Mouse (Mus musculus) lung, postnatal 0 days (tissue): ENCODE measurements at regions not wholly inside any gene's neighbourhood (a gene's known extent, or its start where the extent isn't known, plus 50 kb on each side); places are given as distances from the start of the nearest gene placed in this dataset.
"Not testable (repeated sequence)": the region's sequence is repeated elsewhere in the genome, so short reads cannot be mapped to it uniquely, and the experiment has no call there.

Source experiments
- ATAC-seq: fragments of 200-750 bp; cut with Nextera tagmentation; 2 replicates; pipeline ENCODE4 v1.8.0; 2017; ENCODE audit warnings: moderate library complexity
- DNase-seq: peaks from one replicate; pipeline ENCODE4 v3.0.0-alpha.2; 2016; ENCODE audit warnings: low spot score
- H3K27ac ChIP-seq: fragments of 300-500 bp; sonication (generic); 2 replicates; pipeline ENCODE4 v1.5.1; 2014; ENCODE audit warnings: antibody characterized with exemption, mild to moderate bottlenecking, low read length, mixed read lengths
- H3K27me3 ChIP-seq: fragments of 300-500 bp; sonication (generic); replicated peaks from 2 replicates; pipeline ENCODE4 v1.6.1; 2014; ENCODE audit warnings: low read length, mixed read lengths; ENCODE audit not compliant: insufficient read depth
- H3K36me3 ChIP-seq: fragments of 300-500 bp; sonication (generic); 2 replicates; pipeline ENCODE4 v1.6.1; 2014; ENCODE audit warnings: low read length, mixed read lengths; ENCODE audit not compliant: insufficient read depth
- H3K4me1 ChIP-seq: fragments of 300-500 bp; sonication (generic); 2 replicates; pipeline ENCODE4 v1.6.1; 2014; ENCODE audit warnings: antibody characterized with exemption, low read depth, low read length, mixed read lengths; ENCODE audit not compliant: insufficient read depth
- H3K4me2 ChIP-seq: fragments of 300-500 bp; sonication (generic); replicated peaks from 2 replicates; pipeline ENCODE4 v1.6.1; 2014; ENCODE audit warnings: low read depth, mild to moderate bottlenecking, low read length, moderate library complexity, mixed read lengths
- H3K4me3 ChIP-seq: fragments of 300-500 bp; sonication (generic); 2 replicates; pipeline ENCODE4 v1.5.1; 2014; ENCODE audit warnings: low read depth, low read length
- H3K9ac ChIP-seq: fragments of 300-500 bp; sonication (generic); replicated peaks from 2 replicates; pipeline ENCODE4 v1.6.1; 2014; ENCODE audit warnings: low read depth, mild to moderate bottlenecking
- H3K9me3 ChIP-seq: fragments of 300-500 bp; sonication (generic); 2 replicates; pipeline ENCODE4 v1.6.1; 2016; ENCODE audit warnings: low read length, mixed read lengths
- CTCF ChIP-seq: IDR thresholded peaks from 2 replicates; pipeline ENCODE4 v1.5.1; 2016; ENCODE audit warnings: antibody characterized with exemption, mild to moderate bottlenecking
- EP300 ChIP-seq: IDR thresholded peaks from 2 replicates; pipeline ENCODE4 v1.6.1; 2016; ENCODE audit warnings: antibody characterized with exemption, mild to moderate bottlenecking, control low read depth
- WGBS: fragments of 180-500 bp; shearing (Covaris S2); extraction: QIAGEN DNeasy Blood & Tissue Kit; methylation state at CpG from one replicate; pipeline ENCODE4 v1.1.7; 2014; 5-methylcytosine and 5-hydroxymethylcytosine counted together

- no peaks in the 10 kb centered on the region for H3K4me1 ChIP-seq
- no peaks in the 10 kb centered on the region for H3K9me3 ChIP-seq
- no peak overlapping the region for H3K27ac ChIP-seq
- no peak overlapping the region for H3K4me2 ChIP-seq
- DNase-seq (peak; percentile 11), ATAC-seq (no peak)
- H3K36me3 ChIP-seq: no peaks in the 10 kb centered on the region
- WGBS: 35% methylated on average over 2 of the region's 2 CpGs
- no peak overlapping the region for H3K9ac ChIP-seq
- no peaks in the 10 kb centered on the region for H3K27me3 ChIP-seq
- TF ChIP-seq EP300 (no peak), CTCF (no peak)
- H3K4me3 ChIP-seq: no peak overlapping the region
Measured at GRCm38 (mm10) chr17:54753396-54753994, 454.7 kb upstream of the Slc5a7 start.

- DNase-seq (no peak), ATAC-seq (no peak)
- H3K36me3 ChIP-seq: no peaks in the 10 kb centered on the region
- H3K4me1 ChIP-seq: no peaks in the 10 kb centered on the region
- H3K27me3 ChIP-seq: no peaks in the 10 kb centered on the region
- H3K27ac ChIP-seq: no peak overlapping the region
- H3K9me3 ChIP-seq: no peaks in the 10 kb centered on the region
- H3K9ac ChIP-seq: no peak overlapping the region
- no peak for TF ChIP-seq EP300
- no peak for TF ChIP-seq CTCF
- H3K4me2 ChIP-seq: no peak overlapping the region
- no peak overlapping the region for H3K4me3 ChIP-seq
Measured at GRCm38 (mm10) chr17:54752917-54753316, 454.1 kb upstream of the Slc5a7 start.

DNA sequence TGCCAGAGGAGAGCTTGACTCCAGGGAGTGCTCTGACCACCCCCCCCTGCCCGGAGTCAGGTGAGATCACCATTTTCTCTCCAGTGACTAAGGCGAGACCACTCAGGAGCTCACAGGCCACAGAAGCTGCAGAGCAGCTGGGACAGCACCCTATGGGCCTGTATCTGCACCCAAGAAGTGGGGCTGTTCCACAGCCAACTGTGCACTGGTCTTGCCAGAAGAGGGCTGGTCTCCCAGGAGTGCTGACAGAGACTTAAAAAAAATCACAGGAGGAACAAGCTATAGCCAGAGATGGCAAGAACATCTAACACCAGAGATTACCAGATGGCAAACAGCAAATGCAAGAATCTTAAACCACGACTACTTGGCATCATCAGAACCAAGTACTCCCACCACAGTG is 437.0 kb upstream of the Slc5a7 start:
- Histone ChIP-seq H3K36me3 (no peaks in the 10 kb centered on the region), H3K4me1 (no peaks in the 10 kb centered on the region), H3K27ac (no peak overlapping the region), H3K4me2 (no peak overlapping the region), H3K9me3 (no peaks in the 10 kb centered on the region), H3K9ac (no peak overlapping the region), H3K27me3 (no peaks in the 10 kb centered on the region), H3K4me3 (no peak overlapping the region)
- no peak for ATAC-seq
- 72% methylated on average over 3 of the region's 3 CpGs for WGBS
- TF ChIP-seq EP300 (no peak), CTCF (no peak)
- no peak for DNase-seq

DNA sequence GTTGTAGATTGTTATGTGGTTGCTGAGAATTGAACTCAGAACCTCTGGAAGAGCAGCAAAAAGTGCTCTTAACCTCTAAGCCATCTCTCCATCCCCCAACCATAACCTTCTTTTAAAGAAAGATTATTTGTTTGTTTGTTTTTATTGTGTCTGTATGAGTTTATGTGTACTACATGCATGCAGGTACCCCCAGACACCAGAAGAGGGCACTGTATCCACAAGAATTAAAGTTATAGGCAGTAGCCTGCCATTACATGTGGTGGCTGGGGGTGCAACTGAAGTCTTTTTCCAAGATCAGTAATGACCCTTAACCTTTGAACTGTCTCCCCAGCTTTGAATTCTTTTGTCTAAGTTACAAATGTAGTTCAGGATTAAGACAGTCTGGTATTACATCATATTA is 428.8 kb upstream of the Slc5a7 start:
- H3K36me3 ChIP-seq: no peaks in the 10 kb centered on the region
- no peak for TF ChIP-seq EP300
- no peaks in the 10 kb centered on the region for H3K9me3 ChIP-seq
- no peak overlapping the region for H3K4me3 ChIP-seq
- ATAC-seq (no peak), DNase-seq (no peak)
- H3K27ac ChIP-seq: no peak overlapping the region
- H3K9ac ChIP-seq: no peak overlapping the region
- no peaks in the 10 kb centered on the region for H3K27me3 ChIP-seq
- no peak overlapping the region for H3K4me2 ChIP-seq
- H3K4me1 ChIP-seq: no peaks in the 10 kb centered on the region

DNA sequence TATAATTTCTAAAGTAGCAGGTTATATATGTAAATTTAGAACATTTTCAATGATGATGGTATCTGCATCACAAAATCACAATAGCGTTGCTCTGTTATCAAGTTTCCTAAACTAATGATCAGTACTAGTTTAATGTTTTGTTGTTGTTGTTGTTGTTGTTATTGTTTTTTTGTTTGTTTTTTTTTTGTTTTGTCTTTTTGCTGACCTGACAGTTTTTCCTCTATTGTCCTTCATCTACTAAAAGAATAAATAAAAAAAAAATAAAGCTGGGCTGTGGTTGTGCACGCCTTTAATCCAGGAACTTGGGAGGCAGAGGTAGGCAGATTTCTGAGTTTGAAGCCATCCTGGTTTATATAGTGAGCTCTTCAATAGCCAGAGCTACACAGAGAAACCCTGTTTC is 427.9 kb upstream of the Slc5a7 start:
- Histone ChIP-seq H3K9me3 (no peaks in the 10 kb centered on the region), H3K4me2 (no peak overlapping the region), H3K27ac (no peak overlapping the region), H3K27me3 (no peaks in the 10 kb centered on the region), H3K4me3 (no peak overlapping the region), H3K36me3 (no peaks in the 10 kb centered on the region), H3K4me1 (no peaks in the 10 kb centered on the region), H3K9ac (no peak overlapping the region)
- 89% methylated on average over 2 of the region's 2 CpGs for WGBS
- TF ChIP-seq EP300 (no peak), CTCF (no peak)
- DNase-seq (no peak), ATAC-seq (no peak)

DNA sequence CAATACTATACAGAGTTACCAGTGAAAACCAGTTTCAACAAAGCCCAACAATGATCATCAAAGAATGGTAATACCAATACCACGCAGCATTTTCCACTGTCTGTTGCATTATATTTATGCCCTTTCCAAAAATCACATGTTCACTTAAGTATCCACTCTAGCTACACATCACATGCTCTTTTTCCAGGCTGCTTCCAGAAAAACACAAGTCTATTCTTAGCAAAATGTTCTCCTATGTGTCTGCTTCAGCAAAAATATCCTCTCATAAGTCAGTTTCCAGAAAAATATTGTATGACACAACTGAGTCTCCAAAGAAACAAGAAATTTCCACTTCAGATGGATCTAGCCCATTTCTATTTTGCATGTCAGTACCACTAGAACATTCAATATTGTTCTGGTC is 414.2 kb upstream of the Slc5a7 start:
- Histone ChIP-seq H3K27ac (no peak overlapping the region), H3K4me3 (no peak overlapping the region), H3K36me3 (no peaks in the 10 kb centered on the region), H3K9ac (no peak overlapping the region), H3K4me2 (no peak overlapping the region), H3K4me1 (no peaks in the 10 kb centered on the region), H3K9me3 (no peaks in the 10 kb centered on the region), H3K27me3 (no peaks in the 10 kb centered on the region)
- DNase-seq: no peak
- WGBS: 60% methylated on average over 1 of the region's 1 CpGs
- no peak for TF ChIP-seq CTCF
- TF ChIP-seq EP300: no peak
- ATAC-seq: no peak

DNA sequence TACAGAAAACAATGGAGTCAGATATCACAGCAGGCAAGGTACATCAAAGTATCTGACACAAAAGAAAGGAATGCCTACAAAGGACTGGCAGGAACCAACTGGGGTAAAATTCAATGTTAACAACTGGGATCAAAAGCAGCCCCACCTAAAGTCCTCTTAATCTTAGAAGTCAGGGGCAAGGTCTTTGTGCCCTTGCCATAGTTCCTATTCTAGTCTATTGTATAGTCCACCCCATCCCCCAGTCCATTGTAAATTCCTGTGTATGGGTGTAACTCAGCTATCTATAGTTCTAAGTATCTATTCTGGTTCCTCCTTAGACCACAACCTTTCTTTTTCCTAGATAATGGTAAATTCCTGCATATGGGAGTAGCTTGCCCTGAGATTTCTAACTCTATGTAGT is 409.0 kb upstream of the Slc5a7 start:
- not testable (repeated sequence) for H3K4me3 ChIP-seq, H3K27me3 ChIP-seq, H3K9ac ChIP-seq, H3K36me3 ChIP-seq, H3K4me1 ChIP-seq, ATAC-seq, H3K27ac ChIP-seq, H3K9me3 ChIP-seq, DNase-seq, H3K4me2 ChIP-seq
